In the genomic region with DNA sequence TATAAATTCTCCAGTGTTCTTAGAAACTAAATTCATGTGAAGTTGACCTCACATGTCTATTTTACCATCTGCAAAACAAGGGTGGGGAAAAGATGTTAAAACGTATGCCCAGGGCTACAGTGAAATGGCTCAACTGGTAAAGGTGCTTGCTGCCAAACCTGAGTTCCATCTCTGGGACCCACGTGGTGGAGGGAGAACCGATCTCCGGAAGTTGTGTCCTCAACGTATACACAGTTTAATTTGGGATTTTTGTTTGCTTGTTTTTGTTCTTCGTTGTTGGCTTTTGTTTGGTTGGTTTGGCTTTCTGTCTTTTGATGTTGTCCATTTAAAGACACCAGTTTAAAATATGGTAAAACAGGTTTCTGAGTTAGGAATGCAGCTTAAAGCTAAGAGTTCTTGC, we compare ENCODE assay signal across 9 mouse cellular contexts. TPM values are rescaled to one million over a fixed set of nuclear protein-coding genes. Genes with fewer than 3 reads are reported as not detected.
A peak's percentile ranks its signal among the peaks of the same experiment; 100 is the strongest.
DNase-seq lines count a peak whose midpoint lies in the region; ATAC-seq and TF ChIP-seq lines count a peak whose summit lies in the region.
"Had no signal": no experiment of that assay in that cellular context is flagged by ENCODE, and none has a peak within 500 bp of the region (broad histone marks: within the 10 kb centered on the region; RNA-seq: fewer than 3 reads in every experiment).

No protein-coding gene starts in this region.

- no peak for TF ChIP-seq CTCF in midbrain, postnatal 0 days (IDR thresholded peaks at IDR 0.05)

- H3K27me3 ChIP-seq in kidney, embryonic 16.5 days (ENCODE audit: insufficient read depth, low read length): no peaks in the 10 kb centered on the region
- H3K27me3 ChIP-seq in hindbrain, embryonic 16.5 days (replicated peaks; ENCODE audit: control insufficient read depth, insufficient read depth, low read length): no peaks in the 10 kb centered on the region
- H3K27me3 ChIP-seq in midbrain, postnatal 0 days (ENCODE audit: insufficient read depth, low read length): no peaks in the 10 kb centered on the region

- DNase-seq in kidney, postnatal 4 days: no peak
- no peak for DNase-seq in midbrain, postnatal 0 days (ENCODE audit: low spot score)
- DNase-seq in right cerebral cortex, adult 2 months (ENCODE audit: low spot score in 2 of 2): no peak
- no peak for DNase-seq in cerebellum, postnatal 14 days
- no peak for DNase-seq in spleen, adult 12 weeks (ENCODE audit: low spot score)
- DNase-seq: kidney, adult 8-10 months had no signal

- 51% methylated on average over 6 of the region's 6 CpGs for WGBS in kidney, embryonic 16.5 days
- whole genome bisulfite sequencing in hindbrain, embryonic 16.5 days: 58% methylated on average over 6 of the region's 6 CpGs
- WGBS in midbrain, postnatal 0 days: 57% methylated on average over 6 of the region's 6 CpGs

- H3K4me3 ChIP-seq in kidney, embryonic 16.5 days (ENCODE audit: low read length): peak overlapping the region; percentile 100
- peak overlapping the region; percentile 90 for H3K4me3 ChIP-seq in brown adipose tissue, adult 24 weeks (ENCODE audit: insufficient read depth, low read depth, low read length)
- peak overlapping the region; percentile 98 for H3K4me3 ChIP-seq in hindbrain, embryonic 16.5 days (ENCODE audit: low read length)
- H3K4me3 ChIP-seq in midbrain, postnatal 0 days (ENCODE audit: low read depth, low read length): peak overlapping the region; percentile 94

- H3K4me2 ChIP-seq in kidney, embryonic 16.5 days (replicated peaks; ENCODE audit: low read depth, low read length): peak overlapping the region; percentile 96
- H3K4me2 ChIP-seq in hindbrain, embryonic 16.5 days (ENCODE audit: low read length): peak overlapping the region; percentile 97
- peak overlapping the region; percentile 82 for H3K4me2 ChIP-seq in midbrain, postnatal 0 days (ENCODE audit: low read depth, low read length, poor library complexity, severe bottlenecking)

- H3K9ac ChIP-seq in kidney, embryonic 16.5 days (replicated peaks; ENCODE audit: low read length): peak overlapping the region; percentile 98; the same call in 1 of the 2 replicates
- peak overlapping the region; percentile 97 for H3K9ac ChIP-seq in hindbrain, embryonic 16.5 days (ENCODE audit: low read depth, low read length)
- peak overlapping the region; percentile 93 for H3K9ac ChIP-seq in midbrain, postnatal 0 days (replicated peaks; ENCODE audit: low read length, poor library complexity, severe bottlenecking)

- peaks cover 10% of the 10 kb centered on the region; the same call in 1 of the 2 replicates for H3K36me3 ChIP-seq in kidney, embryonic 16.5 days (ENCODE audit: insufficient read depth, low read length)
- peaks cover 6% of the 10 kb centered on the region; the same call in 1 of the 2 replicates for H3K36me3 ChIP-seq in hindbrain, embryonic 16.5 days (ENCODE audit: control insufficient read depth, insufficient read depth, low read length)
- peaks cover 16% of the 10 kb centered on the region; the same call in 1 of the 2 replicates for H3K36me3 ChIP-seq in midbrain, postnatal 0 days (ENCODE audit: insufficient read depth, low read length)

- no peaks in the 10 kb centered on the region for H3K9me3 ChIP-seq in kidney, embryonic 16.5 days (ENCODE audit: low read length)
- H3K9me3 ChIP-seq in hindbrain, embryonic 16.5 days (ENCODE audit: control insufficient read depth, low read length): no peaks in the 10 kb centered on the region
- no peaks in the 10 kb centered on the region for H3K9me3 ChIP-seq in midbrain, postnatal 0 days (ENCODE audit: low read length)

- no peak for ATAC-seq in kidney, embryonic 16.5 days (ENCODE audit: low FRiP score, low TSS enrichment)
- ATAC-seq in hindbrain, embryonic 16.5 days: no peak
- no peak for ATAC-seq in midbrain, postnatal 0 days (ENCODE audit: low FRiP score)

- no peak overlapping the region for H3K27ac ChIP-seq in kidney, embryonic 16.5 days (ENCODE audit: low read length)
- H3K27ac ChIP-seq in brown adipose tissue, adult 24 weeks (replicated peaks; ENCODE audit: low read depth, low read length): no peak overlapping the region
- no peak overlapping the region for H3K27ac ChIP-seq in hindbrain, embryonic 16.5 days (ENCODE audit: low read depth, low read length)
- no peak overlapping the region for H3K27ac ChIP-seq in midbrain, postnatal 0 days (ENCODE audit: low read depth, low read length)

- H3K4me1 ChIP-seq in kidney, embryonic 16.5 days (ENCODE audit: insufficient read depth, low read length): peaks cover 24% of the 10 kb centered on the region
- H3K4me1 ChIP-seq in brown adipose tissue, adult 24 weeks (ENCODE audit: control insufficient read depth, insufficient read depth, insufficient read length, low read length): peaks cover 6% of the 10 kb centered on the region; the same call in 1 of the 2 replicates
- H3K4me1 ChIP-seq in hindbrain, embryonic 16.5 days (ENCODE audit: control insufficient read depth, insufficient read depth, low read depth, low read length): peaks cover 24% of the 10 kb centered on the region
- peaks cover 15% of the 10 kb centered on the region; the same call in 1 of the 2 replicates for H3K4me1 ChIP-seq in midbrain, postnatal 0 days (ENCODE audit: insufficient read depth, low read length)

RNA-seq across cellular contexts. Expression of a gene that starts 0.9 kb away (rescaled TPM):
- polyA plus RNA-seq in kidney, embryonic 16.5 days (2015; fragmentation: Nextera tagmentation; extraction: Ambion mirVana): 45.7 and 50.5 TPM in 2 replicates
- polyA plus RNA-seq in brown adipose tissue, adult 24 weeks (2012; ENCODE audit: insufficient read depth, insufficient read length, missing spikeins): 17.6 and 24.3 TPM in 2 replicates
- polyA plus RNA-seq in hindbrain, embryonic 16.5 days (2015; fragmentation: Nextera tagmentation; extraction: Ambion mirVana): 41.0 and 41.2 TPM in 2 replicates
- total RNA-seq in midbrain, postnatal 0 days (2014; rRNA removed): 32.9 and 50.2 TPM in 2 replicates
- polyA plus RNA-seq in midbrain, postnatal 0 days (2015; fragmentation: Nextera tagmentation; extraction: Ambion mirVana): 36.4 and 38.2 TPM in 2 replicates

RNA-seq across cellular contexts. Expression of a gene that starts 0.9 kb away (rescaled TPM):
- 30.9 and 34.4 TPM in 2 replicates for polyA plus RNA-seq in kidney, embryonic 16.5 days (2015; fragmentation: Nextera tagmentation; extraction: Ambion mirVana)
- 11.9 and 13.5 TPM in 2 replicates for polyA plus RNA-seq in brown adipose tissue, adult 24 weeks (2012; ENCODE audit: insufficient read depth, insufficient read length, missing spikeins)
- 9.7 and 12.6 TPM in 2 replicates for polyA plus RNA-seq in hindbrain, embryonic 16.5 days (2015; fragmentation: Nextera tagmentation; extraction: Ambion mirVana)
- 16.7 and 24.6 TPM in 2 replicates for total RNA-seq in midbrain, postnatal 0 days (2014; rRNA removed)
- polyA plus RNA-seq in midbrain, postnatal 0 days (2015; fragmentation: Nextera tagmentation; extraction: Ambion mirVana): 8.1 and 9.0 TPM in 2 replicates

RNA-seq across cellular contexts. Expression of a gene that starts 44.5 kb away (rescaled TPM):
- 1,802 and 1,946 TPM in 2 replicates for polyA plus RNA-seq in kidney, embryonic 16.5 days (2015; fragmentation: Nextera tagmentation; extraction: Ambion mirVana)
- 1,796 and 2,267 TPM in 2 replicates for polyA plus RNA-seq in brown adipose tissue, adult 24 weeks (2012; ENCODE audit: insufficient read depth, insufficient read length, missing spikeins)
- 894 and 950 TPM in 2 replicates for polyA plus RNA-seq in hindbrain, embryonic 16.5 days (2015; fragmentation: Nextera tagmentation; extraction: Ambion mirVana)
- 341 and 345 TPM in 2 replicates for total RNA-seq in midbrain, postnatal 0 days (2014; rRNA removed)
- 604 and 701 TPM in 2 replicates for polyA plus RNA-seq in midbrain, postnatal 0 days (2015; fragmentation: Nextera tagmentation; extraction: Ambion mirVana)

RNA-seq across cellular contexts. Expression of a gene that starts 45.2 kb away (rescaled TPM):
- polyA plus RNA-seq in kidney, embryonic 16.5 days (2015; fragmentation: Nextera tagmentation; extraction: Ambion mirVana): 0.63 TPM in 1 of 2 replicates, not detected in the other
- not detected in 2 replicates for polyA plus RNA-seq in brown adipose tissue, adult 24 weeks (2012; ENCODE audit: insufficient read depth, insufficient read length, missing spikeins)
- polyA plus RNA-seq in hindbrain, embryonic 16.5 days (2015; fragmentation: Nextera tagmentation; extraction: Ambion mirVana): 0.57 and 0.58 TPM in 2 replicates
- total RNA-seq in midbrain, postnatal 0 days (2014; rRNA removed): not detected in 2 replicates
- polyA plus RNA-seq in midbrain, postnatal 0 days (2015; fragmentation: Nextera tagmentation; extraction: Ambion mirVana): not detected in 2 replicates

RNA-seq across cellular contexts. Expression of a gene that starts 54.0 kb away (rescaled TPM):
- 2.3 and 2.5 TPM in 2 replicates for polyA plus RNA-seq in kidney, embryonic 16.5 days (2015; fragmentation: Nextera tagmentation; extraction: Ambion mirVana)
- not detected in 2 replicates for polyA plus RNA-seq in brown adipose tissue, adult 24 weeks (2012; ENCODE audit: insufficient read depth, insufficient read length, missing spikeins)
- 0.27 and 0.56 TPM in 2 replicates for polyA plus RNA-seq in hindbrain, embryonic 16.5 days (2015; fragmentation: Nextera tagmentation; extraction: Ambion mirVana)
- total RNA-seq in midbrain, postnatal 0 days (2014; rRNA removed): not detected in 2 replicates
- polyA plus RNA-seq in midbrain, postnatal 0 days (2015; fragmentation: Nextera tagmentation; extraction: Ambion mirVana): 0.28 and 0.50 TPM in 2 replicates
